Mouse (Mus musculus): ENCODE results near the gene Olfr1411.

- TF ChIP-seq CTCF (IDR thresholded peaks at IDR 0.05; ENCODE audit: low read depth) (no peak), EP300 (IDR thresholded peaks at IDR 0.05; ENCODE audit: low read depth) (no peak)
Observed at GRCm38 (mm10) chr1:92632196-92632595, 38.0 kb downstream of the Olfr1411 start.

All from heart, postnatal 0 days (tissue).